Mouse (Mus musculus): ENCODE measurements around the gene Klra1.
"Not testable (repeated sequence)": the region's sequence is repeated elsewhere in the genome, so short reads cannot be mapped to it uniquely, and the experiment has no call there.

The Klra1 gene

GRCm38 (mm10) chr6:130386750-130387149, at the start of gene Klra1:
Gene Klra1 (minus strand): TSS chr6:130386874.
- DNase-seq = no peak

DNA sequence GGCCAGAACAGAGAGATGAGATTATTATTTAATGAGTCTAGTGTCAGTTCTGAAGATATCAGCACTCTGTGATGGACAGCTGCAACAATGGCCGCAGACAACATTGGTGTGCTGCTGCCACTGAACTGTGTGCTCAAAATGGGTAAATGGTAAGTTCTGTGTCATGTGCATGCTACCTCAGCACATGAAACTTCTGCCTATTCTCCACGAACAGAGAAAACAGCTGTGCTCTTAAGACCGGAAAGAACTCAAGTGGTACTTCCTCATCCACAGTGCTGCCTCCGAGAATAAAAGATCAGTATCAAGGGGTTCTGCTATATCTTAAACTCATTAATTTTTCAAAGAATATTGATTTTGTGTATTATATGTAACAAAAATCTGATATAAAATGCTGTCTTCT, 42.8 kb upstream of the Klra1 start:
- no peak for DNase-seq

GRCm38 (mm10) chr6:130419158-130419557, 32.5 kb upstream of the Klra1 start:
- DNase-seq = no peak

- DNase-seq = no peak
These were observed 18.2 kb upstream of the Klra1 start for GRCm38 (mm10) chr6:130404882-130405281.

DNA sequence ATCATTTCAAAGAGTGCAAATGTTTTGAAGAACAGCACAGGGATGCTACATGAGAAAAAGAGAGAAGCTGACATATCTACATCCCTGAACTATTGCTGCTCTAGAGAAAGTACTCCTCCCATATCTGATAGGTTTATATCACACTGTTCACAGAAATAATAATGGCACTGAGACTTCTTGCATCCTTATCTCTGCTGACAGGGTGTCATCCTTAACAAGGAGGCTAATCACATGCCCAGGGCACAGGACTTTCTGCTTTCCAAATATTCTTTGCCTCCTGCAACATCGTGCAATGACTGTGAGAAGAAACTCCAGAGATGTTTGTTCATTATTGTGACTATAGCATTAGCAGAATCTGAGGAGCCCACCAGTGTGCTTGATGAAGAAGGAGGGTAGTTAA, 871 bp downstream of the Klra1 start:
- DNase-seq = no peak

- DNase-seq = no peak
These were observed 4.3 kb downstream of the Klra1 start for GRCm38 (mm10) chr6:130382375-130382774.

DNA sequence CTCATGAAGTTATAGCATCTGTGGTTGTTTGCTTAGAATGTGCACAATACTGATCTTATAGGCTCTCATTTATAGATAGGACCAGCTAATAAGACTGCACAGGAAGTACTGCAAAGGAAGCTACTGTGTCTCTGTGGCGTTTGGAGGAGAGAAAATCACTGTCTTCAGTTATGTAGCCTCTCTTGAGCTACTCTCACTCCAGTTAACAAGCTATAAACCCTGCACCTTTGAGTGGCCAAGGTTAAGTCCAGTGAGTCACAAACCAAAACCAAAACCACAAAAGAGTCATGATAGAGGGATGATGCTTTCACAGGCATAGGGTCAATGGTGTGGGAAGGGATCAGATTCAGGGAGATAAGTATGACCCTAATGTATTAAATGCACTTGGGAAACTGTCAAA, 41.3 kb downstream of the Klra1 start:
- not testable (repeated sequence) for DNase-seq

DNA sequence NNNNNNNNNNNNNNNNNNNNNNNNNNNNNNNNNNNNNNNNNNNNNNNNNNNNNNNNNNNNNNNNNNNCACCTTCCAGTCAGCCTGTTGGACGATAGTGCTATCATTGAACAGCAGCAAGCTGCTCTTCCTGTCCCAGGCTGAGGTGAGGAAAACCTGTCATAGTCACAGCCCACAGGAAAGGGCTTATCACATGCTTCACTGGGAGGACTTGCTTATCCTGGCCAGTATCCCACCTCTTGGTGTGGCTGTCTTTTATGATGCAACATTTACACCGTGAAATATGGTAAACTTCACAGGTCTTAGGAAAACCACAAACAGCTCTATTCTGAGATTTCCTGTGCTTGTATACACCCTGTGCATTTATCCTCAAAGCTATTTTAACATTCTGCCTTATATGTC, 44.7 kb downstream of the Klra1 start:
- DNase-seq = not testable (repeated sequence)

GRCm38 (mm10) chr6:130337411-130337810, 49.3 kb downstream of the Klra1 start, which contains the start of gene Klra3:
Gene Klra3 (minus strand): TSS chr6:130337574.
- DNase-seq = no peak
